Mouse (Mus musculus) embryonic fibroblast, embryonic 13.5 days (primary cell): ENCODE data around the gene Serpina1a.
"Not testable (repeated sequence)": the region's sequence is repeated elsewhere in the genome, so short reads cannot be mapped to it uniquely, and the experiment has no call there.

Experiments
- CTCF ChIP-seq: IDR thresholded peaks from 2 replicates; pipeline ENCODE4 v1.5.1; 2011; ENCODE audit warnings: mild to moderate bottlenecking, control low read depth, low read length, moderate library complexity, borderline replicate concordance; ENCODE audit not compliant: insufficient read depth
- POLR2A ChIP-seq: IDR thresholded peaks from 2 replicates; pipeline ENCODE4 v1.6.1; 2011; ENCODE audit warnings: low read depth, mild to moderate bottlenecking, control low read depth, low read length, moderate library complexity

DNA sequence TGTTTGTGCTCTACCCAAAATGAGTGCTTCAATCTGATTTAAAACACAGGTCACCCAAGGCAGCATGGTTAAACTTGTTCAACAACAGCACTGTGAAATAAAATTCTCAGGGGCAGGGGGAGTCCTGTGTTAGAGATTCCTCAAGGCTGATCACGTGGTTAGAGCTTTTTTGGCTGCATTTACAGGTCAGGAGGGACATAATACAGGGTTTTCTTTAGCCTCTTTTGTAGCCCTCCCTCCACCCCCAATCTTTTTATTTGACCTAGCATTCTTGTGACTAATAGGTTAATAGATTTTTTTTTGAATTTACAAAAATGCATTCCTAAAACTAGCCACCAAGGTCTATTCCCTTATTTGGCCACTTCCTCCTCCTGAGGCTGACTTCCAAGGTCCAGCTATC, 44.4 kb upstream of the Serpina1a start:
- TF ChIP-seq CTCF, POLR2A: not testable (repeated sequence)
